Mouse (Mus musculus) skeletal muscle tissue, adult 2 months (tissue): ENCODE measurements around the gene Ak2.
A peak's percentile ranks its signal among the peaks of the same experiment; 100 is the strongest.

Source experiments
- DNase-seq: peaks from one replicate; pipeline ENCODE4 v3.0.0-alpha.2; 2012; ENCODE audit warnings: low read depth, low spot score

Ak2 gene

DNA sequence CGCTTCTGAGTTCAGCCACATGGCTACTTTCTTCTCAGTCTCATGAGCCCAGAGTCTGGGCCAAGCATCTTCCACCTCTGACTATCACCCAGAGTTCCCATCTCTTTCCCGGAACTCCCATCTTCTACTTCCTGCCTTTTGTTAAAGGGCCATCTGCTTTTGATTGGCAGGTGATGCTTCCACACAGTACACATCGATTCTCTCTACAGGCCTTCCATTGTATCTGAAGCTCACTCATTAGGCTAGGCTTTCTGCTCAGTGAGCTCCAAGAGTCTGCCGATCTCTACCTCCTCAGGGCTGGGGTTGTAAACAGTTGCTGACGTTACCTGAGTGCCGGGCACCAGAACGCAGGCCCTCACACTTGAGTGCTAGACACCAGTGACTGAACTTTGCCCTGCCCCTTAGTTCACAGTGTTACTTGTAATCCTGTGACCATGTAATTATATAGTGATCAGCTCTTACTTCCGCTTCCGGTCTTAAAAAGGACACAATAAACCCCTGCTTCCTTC lies at the start of gene Ak2:
TSS of gene Ak2 (plus strand) at position 459 of the 509 bp plus-strand sequence.
- DNase-seq, result no peak

GRCm38 (mm10) chr4:128942346-128942745 lies 49.4 kb upstream of the Ak2 start:
- DNase-seq, result no peak

DNA sequence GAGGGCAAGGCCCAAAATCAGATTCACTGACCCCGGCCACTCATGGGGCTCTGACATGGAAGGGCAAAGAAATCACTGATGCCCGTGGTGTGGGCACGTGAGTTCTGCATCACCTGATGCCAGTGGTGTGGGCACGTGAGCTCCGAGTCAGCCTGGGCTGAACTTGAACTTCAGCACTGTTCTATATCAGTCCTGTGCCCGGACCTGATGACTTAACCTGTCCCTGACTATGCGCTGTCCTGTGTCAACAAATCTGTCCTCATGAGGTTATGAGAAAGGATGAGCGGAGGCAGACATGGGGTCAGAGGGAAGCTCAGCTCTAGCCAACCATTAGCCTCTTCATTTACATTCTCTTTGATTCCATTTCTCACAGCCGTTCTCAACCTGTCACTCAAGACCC lies 45.0 kb upstream of the Ak2 start:
- DNase-seq, result no peak

- no peak for DNase-seq
These were observed 44.3 kb upstream of the Ak2 start for GRCm38 (mm10) chr4:128947326-128947933.

GRCm38 (mm10) chr4:128948137-128948674 lies 43.6 kb upstream of the Ak2 start:
- DNase-seq, result no peak

GRCm38 (mm10) chr4:128949470-128950005 lies 42.2 kb upstream of the Ak2 start:
- DNase-seq, result no peak

GRCm38 (mm10) chr4:128950461-128950860 lies 41.3 kb upstream of the Ak2 start:
- DNase-seq, result peak; percentile 21

- DNase-seq, result no peak
These were observed 37.9 kb upstream of the Ak2 start for GRCm38 (mm10) chr4:128953851-128954250.

DNA sequence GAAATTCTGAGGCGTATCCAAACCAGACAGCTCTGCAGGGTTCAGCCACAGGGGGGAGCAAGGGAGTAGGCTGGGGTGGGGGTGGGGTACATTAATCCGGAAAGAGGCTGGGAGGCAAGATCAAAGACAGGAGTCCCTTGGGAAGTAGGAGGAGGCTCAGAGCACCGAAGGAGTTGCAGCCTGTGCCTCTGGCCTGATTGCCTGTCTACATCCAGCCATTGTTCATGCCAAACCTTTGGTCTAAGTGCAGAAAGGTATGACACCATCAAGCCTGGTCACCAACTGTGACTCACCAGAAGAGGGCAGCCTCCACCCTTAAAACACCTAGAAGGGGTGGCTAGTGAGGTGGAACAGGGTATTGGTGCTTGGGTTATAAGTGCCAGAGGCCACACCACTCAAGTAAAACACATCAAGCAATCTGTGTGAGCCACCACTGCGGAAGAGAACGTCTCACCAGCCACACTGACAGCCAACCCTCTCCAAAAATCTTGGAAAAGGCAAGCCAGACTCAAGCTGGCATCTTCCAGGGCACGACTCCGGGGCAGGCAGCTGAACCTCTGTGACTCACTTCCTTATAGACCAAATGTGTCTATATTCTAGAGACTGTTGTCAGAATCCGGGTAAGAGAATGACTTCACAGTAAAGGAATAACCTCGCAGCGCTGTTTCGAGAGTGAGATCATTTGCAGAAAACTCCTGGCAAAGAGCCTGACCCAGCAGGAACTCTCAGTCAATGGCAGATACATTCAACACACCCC lies 34.4 kb upstream of the Ak2 start:
- no peak for DNase-seq

DNA sequence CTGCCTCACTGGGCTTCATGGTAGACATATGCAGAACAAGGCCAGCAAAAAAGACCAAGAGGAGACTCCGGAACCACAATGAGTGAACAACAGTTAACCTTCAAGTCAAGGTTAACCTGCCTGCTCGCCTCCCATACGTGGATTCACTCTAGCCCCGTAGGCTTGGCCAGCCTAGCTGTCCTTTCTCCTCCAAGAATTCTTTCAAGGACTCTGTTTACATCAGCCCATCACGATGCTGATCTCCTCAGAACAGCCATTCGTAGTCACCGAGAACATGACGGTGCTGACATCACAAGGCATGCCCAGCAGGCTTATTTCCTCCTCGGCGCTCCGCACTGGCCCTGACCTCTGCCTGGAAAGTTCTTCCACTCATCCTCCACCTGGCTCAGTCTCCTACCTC lies 33.6 kb upstream of the Ak2 start:
- no peak for DNase-seq

DNA sequence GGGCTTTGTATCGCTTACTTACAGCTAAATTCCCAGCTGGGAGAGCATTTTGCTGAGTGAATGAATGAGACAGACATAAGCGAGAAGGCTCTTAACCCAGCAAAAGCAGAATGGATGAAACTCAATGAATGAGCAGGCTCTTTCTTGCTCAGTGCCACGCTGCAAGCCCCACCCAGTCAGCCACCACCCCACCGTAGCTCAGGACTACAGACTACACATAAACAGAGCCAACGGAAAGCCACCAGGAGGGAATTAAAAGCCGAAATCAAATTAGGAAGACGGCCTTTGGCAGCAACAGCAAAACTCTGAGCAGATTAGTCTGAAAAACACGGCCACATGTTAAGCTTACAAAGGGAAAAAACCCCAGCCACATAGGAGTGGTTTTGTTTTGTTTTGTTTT lies 32.9 kb upstream of the Ak2 start:
- DNase-seq, result no peak

- DNase-seq, result no peak
These were observed 32.1 kb upstream of the Ak2 start for GRCm38 (mm10) chr4:128959676-128960075.

DNA sequence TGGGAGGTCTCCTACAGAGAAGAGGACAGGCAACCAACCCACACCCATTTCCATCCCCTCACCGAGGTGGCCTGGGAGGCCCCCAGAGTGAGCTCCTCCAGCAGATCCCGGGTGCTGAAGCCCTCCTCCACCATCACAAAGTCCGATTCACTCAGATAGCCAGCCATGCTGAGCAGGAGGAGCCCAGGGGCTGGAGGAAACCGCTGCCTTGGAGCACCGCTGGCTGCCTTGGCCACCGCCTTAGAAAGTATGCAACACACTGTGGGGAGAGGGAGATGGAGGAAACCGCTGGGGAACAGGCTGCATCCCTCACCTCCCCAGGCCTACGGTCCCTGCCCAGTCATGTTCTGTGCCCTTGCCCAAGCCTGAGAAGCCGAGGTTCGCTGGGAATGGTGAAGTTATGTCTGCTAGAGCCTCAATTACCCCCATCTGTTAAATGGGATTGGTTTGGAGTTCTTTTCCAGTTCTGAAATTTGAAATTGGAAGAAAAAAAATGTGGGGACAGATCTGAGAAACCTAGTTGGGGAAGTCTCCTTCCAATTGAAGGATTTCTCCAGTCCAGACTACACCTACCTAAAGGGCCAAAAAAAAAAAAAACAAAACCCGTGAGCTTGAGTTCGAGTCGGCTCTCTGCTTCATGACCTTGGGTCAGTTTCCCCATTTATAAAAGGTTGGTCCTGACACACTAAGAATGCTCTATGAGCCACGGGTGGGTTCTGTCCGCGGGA lies 30.3 kb upstream of the Ak2 start:
- DNase-seq, result no peak

GRCm38 (mm10) chr4:128962029-128962925 lies 29.5 kb upstream of the Ak2 start, which contains the start of gene Azin2:
Gene Azin2 (minus strand): TSS chr4:128962442.
- DNase-seq, result peak; percentile 89

DNA sequence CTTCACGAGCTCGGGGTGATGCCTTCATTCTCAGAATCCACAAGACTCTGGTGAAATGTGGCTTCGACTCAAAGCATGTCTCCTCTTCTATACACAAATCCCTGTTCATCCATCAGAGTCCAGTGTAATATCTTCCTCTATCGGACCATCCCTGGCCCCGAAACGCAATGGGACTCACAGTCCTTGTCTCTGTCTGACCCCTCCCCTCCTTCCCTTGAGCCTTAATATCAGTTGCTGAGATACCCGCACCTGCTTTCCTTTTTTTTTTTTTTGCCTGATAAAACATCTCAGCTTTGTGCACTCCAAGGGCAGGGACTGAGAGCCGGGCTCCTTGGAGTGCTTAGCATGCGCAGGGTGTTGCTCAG lies 28.9 kb upstream of the Ak2 start:
- DNase-seq, result no peak

DNA sequence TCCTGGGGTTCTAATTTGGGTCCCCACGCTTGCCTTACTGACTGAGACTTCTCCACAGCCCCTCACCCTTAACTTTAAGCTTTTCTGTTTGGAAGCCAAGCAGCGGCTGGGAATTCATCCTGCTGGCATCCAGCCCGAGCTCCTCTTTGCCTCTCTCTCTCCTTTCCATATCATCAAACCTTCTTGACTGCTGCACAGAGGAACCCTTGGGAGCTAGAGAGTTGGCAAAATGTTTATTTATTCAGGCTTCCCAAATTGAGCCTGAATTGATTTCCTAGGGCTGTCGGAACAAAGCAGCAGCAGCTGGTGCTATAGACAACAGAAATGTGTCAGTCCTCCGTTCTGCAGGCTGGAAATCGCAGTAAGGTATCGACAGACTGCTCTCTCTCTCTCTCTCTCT lies 25.0 kb upstream of the Ak2 start:
- DNase-seq, result no peak

- no peak for DNase-seq
These were observed 22.7 kb upstream of the Ak2 start for GRCm38 (mm10) chr4:128969081-128969480.

DNA sequence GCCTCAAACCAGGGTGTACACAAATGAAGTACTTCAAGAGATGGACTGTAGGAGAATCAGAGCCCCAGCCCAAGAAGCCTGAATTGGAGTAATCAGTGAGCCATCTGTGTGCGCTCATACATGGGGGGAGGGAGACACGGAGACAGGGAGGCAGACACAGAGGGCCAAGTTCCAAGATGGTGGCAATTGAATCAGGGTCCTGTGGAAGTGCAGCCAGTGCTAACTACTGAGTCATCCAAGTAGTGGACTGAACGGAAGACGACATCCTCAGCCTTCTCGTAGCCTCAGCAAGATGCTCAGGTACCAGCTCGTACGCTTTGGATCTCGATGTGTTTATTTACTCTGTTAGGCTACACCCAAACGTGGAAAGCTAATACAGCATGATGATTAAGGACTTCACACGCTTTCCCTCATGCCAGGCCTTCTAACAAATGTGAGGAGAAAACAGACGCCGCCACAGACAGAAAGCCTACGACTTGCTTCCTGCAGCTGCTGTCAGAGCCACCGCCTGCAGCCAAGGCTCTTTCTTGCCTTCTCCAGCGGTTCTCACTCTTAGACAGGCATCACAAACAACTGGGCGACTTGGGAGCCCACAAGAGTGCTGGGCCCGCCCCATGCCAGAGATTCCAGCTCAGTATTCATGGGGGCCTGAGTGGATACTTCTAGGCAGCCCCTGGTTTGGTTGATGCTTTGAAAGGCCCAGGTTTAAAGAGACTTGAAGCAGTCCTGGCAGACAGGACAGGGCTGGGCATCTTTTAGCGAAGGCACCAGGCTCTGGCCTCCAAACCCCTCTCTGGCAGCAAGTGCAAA lies 21.9 kb upstream of the Ak2 start:
- DNase-seq, result no peak

DNA sequence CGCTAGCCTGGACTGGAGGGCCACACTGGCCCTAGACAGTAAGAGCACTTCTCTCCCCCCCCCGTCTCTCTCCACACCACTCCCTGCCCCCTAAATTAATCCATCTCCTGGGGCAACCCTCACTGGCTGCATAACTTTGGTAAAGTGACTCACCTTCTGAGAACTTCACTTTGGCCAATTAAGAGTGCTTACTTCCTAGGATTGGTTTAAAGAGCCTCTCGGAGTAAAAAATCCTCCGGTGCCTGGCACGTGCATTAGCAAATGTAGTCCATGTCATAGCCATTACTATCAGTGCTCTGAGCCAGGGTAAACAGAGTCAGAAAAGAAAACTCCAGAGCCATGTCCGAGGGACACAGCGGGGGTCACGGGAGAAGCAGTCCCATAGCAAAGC lies 21.3 kb upstream of the Ak2 start:
- no peak for DNase-seq

DNA sequence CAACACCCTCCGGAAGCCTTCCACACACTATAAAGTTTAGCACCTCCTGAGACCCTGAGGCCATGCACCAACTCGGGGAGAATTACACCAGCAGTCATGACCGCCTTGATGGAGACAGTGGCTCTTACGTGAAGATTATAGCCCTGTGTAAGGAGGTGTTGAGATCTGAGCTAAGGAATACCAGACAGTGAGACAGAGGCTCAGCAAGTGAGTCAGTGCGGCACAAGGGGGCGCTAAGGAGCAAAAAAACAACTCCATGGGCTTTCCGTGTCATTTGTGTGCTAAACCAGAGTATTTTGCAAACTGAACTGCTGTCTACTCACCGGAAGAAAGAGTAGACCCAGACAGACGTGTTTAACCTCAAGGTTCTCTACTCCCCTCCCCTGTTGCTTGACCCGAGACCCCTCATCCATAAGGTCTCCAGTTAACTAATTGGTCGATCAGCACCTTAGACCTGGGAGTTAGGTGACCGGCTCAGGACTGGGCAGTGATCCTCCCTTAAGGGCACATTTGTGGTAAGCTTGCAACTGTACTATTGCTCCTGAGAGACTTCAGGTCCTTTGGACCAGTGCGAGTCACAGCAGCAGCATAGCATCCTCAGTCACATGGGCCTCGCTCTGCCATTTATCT lies 20.6 kb upstream of the Ak2 start:
- DNase-seq, result peak; percentile 55
